Mouse (Mus musculus) megakaryocyte progenitor cell, adult 5-6 weeks (primary cell): ENCODE measurements around the gene Stpg1. TPM values are rescaled to one million over a fixed set of nuclear protein-coding genes. Genes with fewer than 3 reads are reported as not detected.

Experiments
- ATAC-seq: replicated peaks from 2 replicates; pipeline ENCODE4 v1.8.0; 2016; ENCODE audit warnings: mild to moderate bottlenecking, moderate TSS enrichment, inconsistent platforms; ENCODE audit not compliant: poor library complexity
- total RNA-seq, 2 experiments: library from RNA; stranded (forward) in 1 of 2; stranded (reverse) in 1 of 2; fragments of 157-497, 149-512 nt in 1 of 2; fragments of 200-1000 nt in 1 of 2; gene quantifications; 2 replicates each; pipeline versions ENCODE4 v1.2.3 to v1.2.4; 2015 to 2017

The Stpg1 gene
- total RNA-seq, 2 experiments from 2014 or later, result 0.12 TPM; not detected in 1

DNA sequence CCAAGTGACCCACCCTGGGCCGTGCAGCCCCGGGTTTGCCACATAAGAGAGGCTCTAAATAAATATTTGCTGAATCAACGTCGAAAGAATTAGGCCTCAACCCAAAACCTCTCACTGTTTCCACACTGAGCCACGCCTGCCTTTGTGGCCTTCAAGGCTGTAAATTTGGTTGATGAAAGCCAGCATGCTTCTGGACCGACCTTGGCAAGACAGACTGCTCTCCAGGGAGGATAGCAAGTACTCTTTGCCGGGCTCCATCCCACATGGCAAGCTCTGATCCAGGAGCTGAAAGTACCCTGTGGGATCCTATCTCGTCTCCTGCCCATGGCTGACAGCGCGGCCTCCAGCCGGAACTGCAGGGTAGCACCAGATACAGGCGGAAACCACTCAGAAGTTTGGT, 14.9 kb downstream of the Stpg1 start:
- ATAC-seq, result no peak

DNA sequence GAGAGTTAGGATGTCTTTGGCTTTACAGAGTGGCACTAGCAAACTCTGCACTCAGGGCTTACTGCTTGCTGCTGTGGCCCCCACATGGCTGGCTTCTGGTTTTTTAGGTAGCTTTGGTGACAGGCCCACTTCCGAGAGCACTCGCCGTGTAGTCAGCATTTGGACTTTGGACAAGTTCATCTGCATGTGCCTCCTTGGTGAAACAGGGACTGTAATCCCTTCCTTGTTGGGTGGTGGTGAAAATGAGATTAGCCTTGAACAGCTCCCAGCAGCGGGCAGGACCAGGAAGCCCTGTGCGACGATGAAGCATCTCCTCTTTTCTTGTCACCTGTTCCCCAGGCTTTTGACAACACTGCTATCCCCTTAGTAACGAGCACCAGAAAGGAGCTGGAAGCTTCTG, 19.3 kb downstream of the Stpg1 start:
- ATAC-seq, result no peak

DNA sequence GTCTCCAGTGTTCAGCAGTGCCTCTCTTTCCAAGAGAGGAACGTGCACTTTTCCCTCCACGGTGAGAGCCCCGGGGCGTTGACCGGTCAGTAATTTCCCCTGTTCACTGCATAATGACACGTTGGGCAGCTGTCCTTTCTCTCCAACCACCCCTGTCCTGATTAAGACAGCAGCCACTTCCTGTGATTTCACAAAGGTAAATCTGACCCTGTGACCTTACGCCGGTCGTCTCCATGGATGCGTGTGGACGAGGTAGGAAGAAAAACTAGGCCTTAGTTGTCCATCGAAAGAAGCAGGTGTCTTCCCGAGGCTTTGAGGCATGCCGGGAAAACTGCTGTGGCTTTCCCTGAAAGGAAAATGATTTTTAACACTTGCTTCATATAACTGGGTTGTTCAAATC, 20.3 kb downstream of the Stpg1 start:
- no peak for ATAC-seq

DNA sequence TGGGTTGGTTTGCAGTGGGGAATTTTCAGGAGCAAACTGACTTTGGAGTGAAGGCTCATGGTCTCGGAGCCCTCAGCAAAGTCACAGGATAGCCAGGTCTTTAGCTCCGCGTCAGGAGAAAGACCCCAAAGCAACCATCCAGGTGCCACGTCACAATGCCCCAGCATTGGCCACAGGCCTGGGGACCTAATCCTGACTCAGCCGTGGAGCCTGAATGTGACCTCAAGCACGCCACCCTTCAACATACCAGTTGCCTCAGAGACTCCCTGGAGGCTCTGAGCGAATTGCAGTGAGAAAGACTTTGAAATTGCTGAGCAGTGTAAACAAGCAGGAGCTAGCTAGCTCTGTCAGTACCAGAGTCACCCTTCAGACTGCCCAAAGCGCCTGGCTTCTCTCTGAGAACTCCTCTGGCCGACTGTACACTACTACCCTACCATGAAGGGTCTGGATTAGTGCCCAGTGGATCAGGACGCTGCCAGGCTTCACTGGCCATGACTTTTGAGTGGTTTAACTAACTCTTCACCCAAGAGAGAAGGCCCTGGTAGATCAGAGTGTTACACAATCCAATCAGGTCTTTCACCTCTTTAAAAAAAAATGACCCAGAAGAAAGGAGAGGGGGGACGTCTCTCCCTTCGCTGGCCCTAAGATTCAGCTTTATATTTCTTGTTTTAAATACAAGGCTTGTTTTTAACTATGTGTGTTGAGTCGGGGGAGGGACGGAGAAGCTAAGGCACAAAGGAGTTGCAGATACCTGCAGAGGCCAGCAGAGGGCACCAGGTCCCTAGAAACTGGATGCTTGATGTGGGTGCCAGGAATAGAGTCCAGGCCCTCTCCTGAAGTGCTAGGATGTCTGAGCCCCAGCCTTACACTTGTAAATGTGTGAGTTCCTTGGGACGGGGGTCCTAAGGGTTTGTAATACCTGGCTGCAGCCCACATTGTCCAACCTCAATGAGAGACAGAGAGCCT, 22.0 kb downstream of the Stpg1 start:
- ATAC-seq, result peak; percentile 88

DNA sequence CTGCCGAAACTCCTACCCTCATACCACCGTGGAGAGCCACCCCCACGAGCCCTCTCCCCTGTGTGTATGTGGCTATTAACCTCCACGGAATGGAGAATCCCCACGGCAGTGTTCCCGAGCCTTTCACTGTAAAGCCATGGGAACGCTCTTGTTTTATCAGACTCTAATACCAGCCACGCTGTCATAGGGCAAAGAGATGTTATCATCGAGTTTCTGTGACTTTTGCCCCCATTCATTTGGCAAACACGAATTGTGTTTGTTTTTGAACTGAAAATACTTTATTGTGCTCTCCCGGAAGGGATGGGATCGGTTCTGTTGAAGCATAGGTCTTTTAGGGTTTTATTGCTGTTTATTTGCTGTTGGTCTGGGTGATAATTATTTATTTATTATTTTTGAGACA, 23.5 kb downstream of the Stpg1 start:
- ATAC-seq, result no peak

DNA sequence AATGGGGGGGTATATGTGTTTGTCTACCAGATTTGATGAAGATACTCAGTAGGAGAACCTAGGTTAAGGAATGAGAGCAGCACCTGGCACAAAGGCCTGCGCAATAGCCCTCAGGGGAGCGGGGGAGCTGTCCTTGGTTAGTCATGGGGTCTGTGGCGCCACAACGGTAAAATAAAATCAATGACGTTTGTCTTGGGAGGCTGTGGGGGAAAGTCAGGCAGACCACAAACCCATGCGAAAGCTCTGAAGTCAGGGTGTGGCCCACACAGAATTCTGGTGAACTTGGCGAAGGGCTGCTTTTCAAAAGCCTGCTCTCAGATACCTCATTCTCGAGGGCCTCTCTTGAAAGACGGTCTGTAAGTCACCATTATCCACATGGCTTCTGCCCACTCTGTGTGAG, 25.8 kb downstream of the Stpg1 start:
- ATAC-seq, result no peak

DNA sequence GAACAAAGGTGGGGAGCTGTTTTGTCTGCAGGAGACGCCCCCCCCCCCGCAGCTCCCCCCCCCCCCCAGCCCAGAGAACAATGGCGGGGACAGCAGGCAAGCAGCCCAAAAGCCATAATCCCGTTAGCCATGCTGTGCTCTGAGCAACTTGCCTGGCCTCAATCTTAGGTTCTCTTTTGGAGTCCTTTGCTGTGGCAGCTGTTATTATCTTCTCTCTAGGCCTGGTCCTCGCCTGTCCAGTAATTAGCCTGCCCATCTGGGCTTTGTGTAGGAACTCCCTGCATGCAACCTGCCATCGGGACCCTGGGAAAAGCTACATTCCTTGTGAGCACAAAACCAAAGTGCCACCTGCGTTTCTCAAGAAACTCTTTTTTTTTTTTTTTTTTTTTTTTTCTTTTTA, 29.3 kb downstream of the Stpg1 start:
- ATAC-seq, result no peak

DNA sequence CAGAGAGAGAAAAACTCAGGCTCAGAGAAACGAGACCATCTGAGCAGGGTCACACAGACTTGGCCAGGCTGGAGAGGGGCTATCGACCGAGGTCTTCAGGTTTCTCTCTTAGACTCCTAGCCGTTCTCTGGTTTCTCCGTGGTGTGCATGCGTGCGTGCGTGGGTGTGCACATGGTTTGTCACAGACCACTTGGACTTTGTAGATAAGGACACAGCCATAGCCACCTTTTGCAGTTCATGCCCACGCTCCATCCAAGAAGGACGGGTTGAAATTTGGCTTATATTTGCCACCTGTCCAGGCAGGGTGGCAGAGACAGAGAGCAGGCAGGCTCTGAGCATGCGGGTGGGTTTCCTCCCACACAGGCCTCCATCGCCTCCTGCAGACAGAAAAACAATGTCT, 30.5 kb downstream of the Stpg1 start:
- ATAC-seq, result no peak

DNA sequence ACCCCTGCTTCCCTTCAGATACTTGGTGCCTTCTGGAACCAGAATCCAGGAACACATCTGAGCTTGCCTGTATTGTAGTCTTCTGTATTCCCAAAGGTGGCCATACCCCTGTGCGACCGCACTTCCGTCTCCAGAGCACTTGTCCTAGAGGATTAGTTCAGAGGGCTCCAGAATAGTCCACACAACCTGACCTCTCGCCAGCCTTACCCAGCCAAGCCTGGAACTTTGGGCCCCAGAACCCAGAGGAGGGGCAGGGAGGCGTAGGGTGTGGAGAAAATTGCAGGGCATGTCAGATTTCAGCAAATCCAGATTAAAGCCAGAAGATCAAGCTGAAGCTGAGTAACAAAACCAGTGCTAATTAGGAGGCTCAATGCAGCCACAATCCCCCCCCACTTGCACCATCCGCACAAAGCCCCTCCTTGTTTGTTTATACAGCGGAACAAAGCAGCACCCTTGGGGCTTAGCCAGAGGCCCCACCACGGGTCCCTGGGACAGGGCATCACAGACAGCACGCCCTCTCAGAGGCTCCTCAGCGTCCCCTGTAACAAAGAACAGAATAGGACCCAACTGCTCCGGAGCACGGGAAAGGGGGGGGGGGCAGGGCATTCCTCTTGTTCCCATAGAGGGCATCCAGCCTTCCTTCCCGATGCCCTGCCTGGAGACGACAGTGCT, 31.6 kb downstream of the Stpg1 start:
- ATAC-seq, result no peak

DNA sequence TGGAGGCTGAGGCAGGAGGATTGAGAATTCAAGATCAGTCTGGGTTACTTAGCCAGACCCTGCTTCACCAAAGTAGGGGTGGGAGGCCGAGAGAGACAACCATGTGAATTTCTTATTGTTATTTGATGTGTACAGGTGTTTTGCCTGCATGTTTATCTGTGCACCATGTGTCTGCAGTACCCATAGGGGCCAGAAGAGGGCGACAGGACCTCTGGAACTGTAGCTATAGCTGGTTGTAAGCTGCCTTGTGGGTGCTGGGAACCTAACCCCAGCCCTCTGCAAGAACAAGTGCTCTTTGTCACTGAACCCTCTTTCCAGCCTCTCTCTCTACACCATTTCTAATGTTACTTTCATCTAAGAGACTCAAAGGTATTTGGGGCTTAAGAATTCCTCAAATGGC, 35.7 kb downstream of the Stpg1 start:
- no peak for ATAC-seq

DNA sequence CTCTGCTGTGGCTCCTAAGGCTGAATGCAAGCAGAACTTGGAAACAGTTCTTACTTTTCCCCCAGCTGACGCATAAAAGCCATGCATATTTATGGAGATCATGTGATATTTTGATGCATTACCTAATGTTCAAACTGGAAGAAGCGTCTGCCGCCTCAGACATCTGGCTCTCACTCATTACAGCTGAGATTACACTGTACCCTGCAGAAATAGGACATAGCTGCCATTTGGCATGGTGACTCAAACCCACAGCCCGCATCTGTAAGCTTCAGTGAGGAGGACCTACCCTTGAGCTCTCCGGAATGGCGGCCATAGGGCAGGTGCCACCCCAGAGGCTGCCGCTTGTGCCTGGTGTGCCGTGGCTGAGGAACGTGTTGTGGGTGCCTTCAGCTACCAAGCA, 36.6 kb downstream of the Stpg1 start:
- no peak for ATAC-seq

DNA sequence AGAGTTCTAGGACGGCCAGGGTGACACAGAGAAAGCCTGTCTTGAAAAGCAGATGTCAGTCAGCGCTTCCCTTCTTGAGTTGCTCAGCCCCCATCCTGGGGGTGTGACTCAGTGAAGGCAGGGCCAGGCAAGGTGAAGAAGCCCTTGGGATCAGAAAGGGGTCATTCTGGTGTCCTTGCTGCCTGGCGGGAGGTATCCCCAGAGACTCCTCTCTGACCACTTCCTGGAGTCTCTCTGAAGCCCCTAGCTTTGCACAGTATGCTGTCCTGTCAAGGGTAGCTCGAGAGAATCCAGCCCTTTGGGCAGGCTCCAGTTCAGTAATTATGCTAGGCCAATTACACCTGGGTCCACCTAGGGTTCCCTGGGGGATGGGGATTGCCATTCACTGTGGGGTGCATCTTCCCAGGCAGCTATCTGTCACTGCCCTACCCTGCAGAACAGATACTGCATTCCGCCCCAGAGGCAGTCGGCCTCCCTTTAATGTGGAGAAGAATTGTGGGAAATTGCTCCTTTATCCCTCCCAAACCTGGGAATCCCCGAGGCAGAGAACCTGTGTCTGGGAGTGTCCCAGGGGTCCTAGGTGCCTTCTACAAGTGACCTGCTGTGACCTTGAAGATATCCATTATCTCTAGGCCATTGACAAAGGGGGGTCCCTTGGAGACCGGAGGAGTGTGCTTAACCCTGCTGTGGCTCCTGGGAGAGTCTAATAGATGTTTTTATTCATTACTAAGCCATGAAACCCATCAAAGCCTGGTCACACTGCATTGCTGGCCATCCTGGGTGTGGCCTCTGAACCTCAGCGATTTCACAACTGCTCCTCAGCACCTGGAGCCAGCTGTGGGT, 37.4 kb downstream of the Stpg1 start:
- ATAC-seq, result no peak

DNA sequence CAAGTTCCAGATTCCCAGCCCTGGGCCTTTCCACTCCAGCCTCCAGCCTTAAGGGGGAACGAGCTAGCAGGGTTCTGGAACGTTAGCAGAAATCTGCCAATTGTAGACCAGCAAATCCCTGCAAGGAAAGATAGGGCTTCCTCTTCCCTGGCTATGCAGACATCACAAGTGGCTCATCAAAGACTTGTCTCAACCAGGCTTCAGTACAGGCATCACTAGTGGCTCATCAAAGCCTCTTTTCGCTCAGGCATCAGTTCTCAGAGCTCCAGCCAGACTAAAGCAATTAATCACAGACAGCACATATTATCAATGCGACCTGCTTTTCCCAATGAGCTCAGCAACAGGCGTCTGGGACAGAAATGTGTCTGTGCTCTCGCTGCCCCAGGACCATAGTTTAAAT, 38.4 kb downstream of the Stpg1 start:
- no peak for ATAC-seq

DNA sequence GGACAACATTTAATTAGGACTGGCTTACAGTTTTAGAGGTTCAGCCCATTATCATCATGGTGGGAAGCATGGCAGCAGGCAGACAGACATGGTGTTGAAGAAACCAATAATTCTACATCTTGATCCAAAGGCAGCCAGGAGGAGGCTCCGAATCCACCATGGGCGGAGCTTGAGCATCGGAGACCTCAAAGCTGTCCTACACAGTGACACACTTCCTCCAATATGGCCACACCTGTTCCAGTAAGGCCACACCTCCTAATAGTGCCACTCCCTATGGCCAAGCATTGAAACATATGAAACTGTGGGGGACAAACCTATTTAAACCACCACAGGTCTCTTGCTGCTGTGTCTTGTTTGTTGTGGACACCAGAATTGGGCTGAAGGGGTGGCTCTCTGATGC, 40.4 kb downstream of the Stpg1 start:
- no peak for ATAC-seq

DNA sequence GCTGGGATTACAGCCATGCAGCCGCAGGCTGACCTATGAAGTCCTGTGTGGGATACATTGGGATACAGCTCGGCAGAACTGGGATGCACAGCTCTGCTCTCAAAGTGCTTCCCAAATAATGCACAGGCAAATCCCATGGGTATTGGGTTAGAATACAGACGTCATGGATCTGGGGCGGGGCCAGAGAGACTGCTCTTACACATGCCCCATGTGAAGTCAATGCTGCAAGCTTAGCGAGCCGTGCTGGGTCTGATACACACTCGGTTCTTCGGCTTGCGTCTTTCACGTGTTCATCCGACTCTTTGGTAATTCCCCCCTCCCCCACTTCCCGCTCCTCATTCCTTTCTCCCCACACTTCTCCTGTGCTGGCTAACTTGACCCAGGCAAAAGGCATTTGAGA, 44.5 kb downstream of the Stpg1 start:
- ATAC-seq, result no peak

DNA sequence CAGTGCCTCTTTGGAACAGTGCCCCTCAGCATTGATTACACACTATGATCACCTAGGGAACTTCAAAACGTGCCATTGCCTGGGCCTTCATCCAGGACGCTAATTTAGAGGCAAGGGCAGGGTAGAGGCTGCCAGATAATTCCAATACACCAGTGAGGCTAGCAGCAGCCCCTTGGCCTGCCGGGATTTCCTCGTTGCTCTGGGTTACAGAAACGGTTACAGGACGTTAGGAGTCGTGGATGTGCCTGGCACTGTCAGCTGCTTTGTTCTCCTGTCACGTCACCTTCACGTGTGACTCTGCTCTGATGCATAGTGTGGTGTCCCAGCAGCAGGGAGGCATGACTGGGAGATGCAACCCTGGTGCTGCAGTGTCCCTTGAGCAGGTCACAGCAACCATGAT, 45.5 kb downstream of the Stpg1 start:
- no peak for ATAC-seq

DNA sequence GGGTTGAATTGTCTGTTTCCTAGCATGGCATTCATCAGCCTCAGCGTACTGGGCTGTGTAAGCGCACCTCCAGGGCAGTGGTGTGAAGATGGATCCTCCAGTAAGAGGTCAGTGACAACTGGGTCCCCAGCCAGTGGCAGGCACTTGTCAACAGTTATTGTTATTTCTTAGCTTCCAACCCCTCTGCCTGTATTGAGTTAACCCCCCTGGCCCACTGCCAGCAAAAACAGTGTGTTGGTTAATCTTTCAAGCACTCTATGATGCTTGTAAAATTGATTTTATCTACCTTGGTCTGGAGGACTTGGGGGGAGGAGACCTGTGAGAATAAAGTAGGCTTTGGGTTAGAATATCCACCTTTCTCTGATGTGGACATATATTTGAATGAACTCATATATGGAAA, 49.7 kb downstream of the Stpg1 start:
- no peak for ATAC-seq

DNA sequence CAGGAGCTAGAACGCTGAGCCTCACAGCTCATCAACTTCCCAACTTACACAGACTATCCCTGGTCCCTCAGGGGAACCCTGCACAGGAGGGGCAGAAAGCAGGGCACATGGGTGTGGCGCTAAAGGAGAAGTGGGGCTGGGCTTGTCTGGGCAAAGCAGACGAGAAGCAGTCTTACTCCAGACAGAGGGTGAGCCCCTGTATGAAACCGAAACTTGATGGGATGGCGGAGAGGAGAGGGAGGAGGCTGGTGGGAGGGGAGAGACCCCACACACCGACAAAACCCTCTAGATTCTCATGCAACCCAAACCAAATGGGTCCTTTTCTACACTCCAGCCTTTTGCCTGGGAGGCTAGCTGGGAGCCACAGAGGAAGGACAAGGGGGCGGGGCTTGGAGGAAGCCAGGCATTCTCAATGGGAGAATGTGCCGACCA, 50.5 kb downstream of the Stpg1 start:
- ATAC-seq, result peak; percentile 86

DNA sequence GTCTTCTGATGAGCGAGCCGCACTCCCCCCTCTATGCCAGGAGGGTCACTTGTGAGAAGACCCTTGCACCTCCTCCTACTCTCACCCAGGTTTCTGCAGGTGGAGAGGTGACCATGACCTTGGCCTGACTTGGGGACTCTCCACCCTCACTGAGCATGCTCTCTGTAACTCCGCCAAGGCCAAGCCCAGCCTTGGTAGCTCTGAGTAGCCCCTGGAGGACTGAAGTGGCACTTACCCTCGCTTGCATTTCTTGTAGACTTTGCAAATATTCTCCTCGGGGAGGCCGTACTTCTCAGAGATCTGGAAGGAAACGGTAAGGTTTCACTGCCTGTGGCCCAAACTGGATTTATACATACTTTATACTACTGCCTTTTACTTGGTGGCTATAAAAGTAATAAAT, 51.4 kb downstream of the Stpg1 start:
- no peak for ATAC-seq

DNA sequence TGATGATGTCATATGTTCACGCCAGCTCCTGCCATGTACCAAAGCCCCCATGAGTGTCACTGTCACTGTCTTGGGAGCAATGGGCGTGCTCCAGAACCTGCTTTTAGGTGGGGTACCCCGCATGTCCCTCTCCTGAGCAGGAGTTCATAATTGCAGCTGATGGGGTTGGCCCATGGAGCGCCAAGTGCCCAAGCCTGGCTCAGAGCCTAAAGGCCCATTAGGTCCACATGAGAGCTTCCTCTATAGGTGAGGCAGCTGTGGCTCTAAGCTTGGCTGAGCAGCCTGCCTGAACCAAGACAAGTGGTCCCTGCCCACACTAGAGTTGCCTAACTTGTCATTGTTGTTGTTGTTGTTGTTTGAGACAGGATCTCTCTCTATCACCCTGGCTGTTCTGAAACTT, 52.2 kb downstream of the Stpg1 start:
- ATAC-seq, result no peak

DNA sequence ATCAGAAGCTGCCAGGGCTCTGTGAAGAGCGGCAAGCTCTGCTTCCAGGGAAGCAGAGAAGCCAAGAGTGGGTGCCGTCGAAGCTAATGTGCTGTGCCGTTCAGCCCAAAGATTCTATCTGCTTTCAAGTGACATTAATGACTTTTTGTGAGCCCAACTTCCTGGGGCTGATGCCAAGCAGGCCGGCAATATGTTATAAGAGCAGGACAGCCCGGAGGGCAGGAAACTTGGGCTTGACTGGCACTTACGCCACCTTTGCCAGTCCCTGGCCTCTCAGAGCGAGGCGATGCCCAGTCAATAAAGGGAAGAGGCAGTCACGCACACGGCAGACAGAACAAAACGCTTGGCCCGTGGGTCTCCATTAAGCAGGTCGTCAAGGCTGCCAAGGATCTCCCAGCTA, 53.0 kb downstream of the Stpg1 start:
- ATAC-seq, result no peak
